In genomic region chr4:141016311-141016710, GRCm38 (mm10) we compare ENCODE assay signal across 11 mouse cellular contexts. TPM values are rescaled to one million over a fixed set of nuclear protein-coding genes. Genes with fewer than 3 reads are reported as not detected.
DNase-seq lines count a peak whose midpoint lies in the region; ATAC-seq and TF ChIP-seq lines count a peak whose summit lies in the region.
"Had no signal": no experiment of that assay in that cellular context is flagged by ENCODE, and none has a peak within 500 bp of the region (broad histone marks: within the 10 kb centered on the region; RNA-seq: fewer than 3 reads in every experiment).

No protein-coding gene starts in this region.

- ATAC-seq in hindbrain, postnatal 0 days: no peak
- ATAC-seq: Patski had no signal

- H3K27me3 ChIP-seq in hindbrain, postnatal 0 days (ENCODE audit: insufficient read depth, low read length): no peaks in the 10 kb centered on the region
- no peaks in the 10 kb centered on the region for H3K27me3 ChIP-seq in hindbrain, embryonic 10.5 days (ENCODE audit: insufficient read depth, poor library complexity, severe bottlenecking)
- H3K27me3 ChIP-seq in testis, adult 2 months (ENCODE audit: control insufficient read depth, insufficient read depth, low read length): no peaks in the 10 kb centered on the region
- H3K27me3 ChIP-seq: Patski had no signal

- H3K9ac ChIP-seq in hindbrain, postnatal 0 days (replicated peaks; ENCODE audit: low read length): no peak overlapping the region

- peaks cover 9% of the 10 kb centered on the region; the same call in 1 of the 2 replicates for H3K36me3 ChIP-seq in hindbrain, postnatal 0 days (ENCODE audit: insufficient read depth, low read length)
- H3K36me3 ChIP-seq in hindbrain, embryonic 10.5 days: peaks cover 84% of the 10 kb centered on the region
- H3K36me3 ChIP-seq in testis, adult 2 months (ENCODE audit: control insufficient read depth, insufficient read depth, low read length): no peaks in the 10 kb centered on the region

- peak; percentile 47 for DNase-seq in adrenal gland, postnatal 14 days
- no peak for DNase-seq in adrenal gland, postnatal 25 days
- no peak for DNase-seq in hindbrain, postnatal 0 days (ENCODE audit: low spot score)
- DNase-seq in hindbrain, embryonic 10.5 days (ENCODE audit: low spot score): no peak
- DNase-seq in testis, postnatal 14 days (ENCODE audit: low spot score): no peak
- peak; percentile 48 for DNase-seq in telencephalon, adult 2 months (ENCODE audit: low read depth, low spot score)
- no peak for DNase-seq in layer of hippocampus, adult 9-10 months (ENCODE audit: low spot score)
- DNase-seq: lung, adult 18-20 months had no signal

- no peak overlapping the region for H3K4me3 ChIP-seq in hindbrain, postnatal 0 days (ENCODE audit: low read length)
- no peak overlapping the region for H3K4me3 ChIP-seq in hindbrain, embryonic 10.5 days
- H3K4me3 ChIP-seq in testis, adult 2 months (ENCODE audit: control insufficient read depth, low read depth, low read length): peak overlapping the region; percentile 25

- H3K27ac ChIP-seq in hindbrain, postnatal 0 days: peak overlapping the region; percentile 5; the same call in 1 of the 2 replicates
- no peak overlapping the region for H3K27ac ChIP-seq in hindbrain, embryonic 10.5 days
- H3K27ac ChIP-seq in testis, adult 2 months (ENCODE audit: control insufficient read depth, insufficient read depth, low read depth, low read length): no peak overlapping the region

- no peak for TF ChIP-seq CTCF in hindbrain, postnatal 0 days (IDR thresholded peaks at IDR 0.05; ENCODE audit: low read depth)
- TF ChIP-seq CTCF in testis, adult 2 months (IDR thresholded peaks at IDR 0.05; ENCODE audit: control insufficient read depth, insufficient read depth, insufficient replicate concordance, low read depth, low read length): no peak

- peaks cover 17% of the 10 kb centered on the region for H3K4me1 ChIP-seq in hindbrain, postnatal 0 days (ENCODE audit: insufficient read depth, low read length)
- peaks cover 66% of the 10 kb centered on the region for H3K4me1 ChIP-seq in hindbrain, embryonic 10.5 days (replicated peaks)
- H3K4me1 ChIP-seq in testis, adult 2 months (ENCODE audit: control insufficient read depth, insufficient read depth, low read length): no peaks in the 10 kb centered on the region; the same call in 1 of the 2 replicates

- TF ChIP-seq POLR2A in testis, adult 2 months (IDR thresholded peaks at IDR 0.05; ENCODE audit: control insufficient read depth, low read depth, low read length): no peak

- no peaks in the 10 kb centered on the region for H3K9me3 ChIP-seq in hindbrain, postnatal 0 days (ENCODE audit: low read length)
- no peaks in the 10 kb centered on the region for H3K9me3 ChIP-seq in hindbrain, embryonic 10.5 days

- 81% methylated on average over 9 of the region's 9 CpGs for WGBS in hindbrain, postnatal 0 days
- 90% methylated on average over 9 of the region's 9 CpGs for WGBS in hindbrain, embryonic 10.5 days

- no peak overlapping the region for H3K4me2 ChIP-seq in hindbrain, postnatal 0 days (ENCODE audit: low read depth, low read length)

RNA-seq across cellular contexts. Expression of gene Mfap2, which starts 6.1 kb away (rescaled TPM):
- 26.0 and 28.6 TPM in 2 replicates for total RNA-seq in adrenal gland, postnatal 14 days (2021)
- total RNA-seq in adrenal gland, postnatal 25 days (2021): 10.7 and 11.1 TPM in 2 replicates
- total RNA-seq in hindbrain, postnatal 0 days (2014; rRNA removed): 20.6 and 42.3 TPM in 2 replicates
- polyA plus RNA-seq in hindbrain, postnatal 0 days (2015; fragmentation: Nextera tagmentation; extraction: Ambion mirVana): 92.0 and 99.5 TPM in 2 replicates
- 307 and 334 TPM in 2 replicates for polyA plus RNA-seq in hindbrain, embryonic 10.5 days (2016; fragmentation: Nextera tagmentation; extraction: Ambion mirVana)
- polyA plus RNA-seq in testis, adult 2 months (2012; rRNA removed): 2.3 and 4.7 TPM in 2 replicates
- total RNA-seq: hematopoietic stem cell, adult 5-6 weeks had no signal

RNA-seq across cellular contexts. Expression of gene Atp13a2, which starts 29.6 kb away (rescaled TPM):
- total RNA-seq in adrenal gland, postnatal 14 days (2021): 28.7 and 37.1 TPM in 2 replicates
- total RNA-seq in adrenal gland, postnatal 25 days (2021): 35.9 and 53.3 TPM in 2 replicates
- total RNA-seq in hindbrain, postnatal 0 days (2014; rRNA removed): 408 and 435 TPM in 2 replicates
- polyA plus RNA-seq in hindbrain, postnatal 0 days (2015; fragmentation: Nextera tagmentation; extraction: Ambion mirVana): 151 and 166 TPM in 2 replicates
- 54.8 and 82.1 TPM in 2 replicates for polyA plus RNA-seq in hindbrain, embryonic 10.5 days (2016; fragmentation: Nextera tagmentation; extraction: Ambion mirVana)
- 40.8 and 41.6 TPM in 2 replicates for polyA plus RNA-seq in testis, adult 2 months (2012; rRNA removed)

RNA-seq across cellular contexts. Expression of gene Crocc, which starts 44.0 kb away (rescaled TPM):
- total RNA-seq in adrenal gland, postnatal 14 days (2021): 7.1 and 9.8 TPM in 2 replicates
- 10.2 and 16.1 TPM in 2 replicates for total RNA-seq in adrenal gland, postnatal 25 days (2021)
- total RNA-seq in hindbrain, postnatal 0 days (2014; rRNA removed): 18.7 and 19.7 TPM in 2 replicates
- 3.8 and 3.9 TPM in 2 replicates for polyA plus RNA-seq in hindbrain, postnatal 0 days (2015; fragmentation: Nextera tagmentation; extraction: Ambion mirVana)
- polyA plus RNA-seq in hindbrain, embryonic 10.5 days (2016; fragmentation: Nextera tagmentation; extraction: Ambion mirVana): 11.4 and 12.0 TPM in 2 replicates
- polyA plus RNA-seq in testis, adult 2 months (2012; rRNA removed): 12.5 and 15.8 TPM in 2 replicates

RNA-seq across cellular contexts. Expression of gene Sdhb, which starts 55.3 kb away (rescaled TPM):
- total RNA-seq in adrenal gland, postnatal 14 days (2021): 699 and 754 TPM in 2 replicates
- 452 and 458 TPM in 2 replicates for total RNA-seq in adrenal gland, postnatal 25 days (2021)
- total RNA-seq in hindbrain, postnatal 0 days (2014; rRNA removed): 176 and 217 TPM in 2 replicates
- polyA plus RNA-seq in hindbrain, postnatal 0 days (2015; fragmentation: Nextera tagmentation; extraction: Ambion mirVana): 583 and 596 TPM in 2 replicates
- polyA plus RNA-seq in hindbrain, embryonic 10.5 days (2016; fragmentation: Nextera tagmentation; extraction: Ambion mirVana): 412 and 491 TPM in 2 replicates
- polyA plus RNA-seq in testis, adult 2 months (2012; rRNA removed): 97.1 and 102 TPM in 2 replicates

Comparison
In these comparisons a context has a peak if more than half of its experiments do, and no peak if none do; other contexts are left out.
1. DNase-seq: peak in adrenal gland, postnatal 14 days (single experiment) and telencephalon, adult 2 months (single experiment); none in adrenal gland, postnatal 25 days (single experiment), hindbrain, postnatal 0 days (single experiment), hindbrain, embryonic 10.5 days (single experiment), testis, postnatal 14 days (single experiment) and layer of hippocampus, adult 9-10 months (single experiment).